Mouse (Mus musculus) intestine, embryonic 14.5 days (tissue): Measurements from ENCODE around the gene Mgrn1. TPM values are rescaled to one million over a fixed set of nuclear protein-coding genes. Genes with fewer than 3 reads are reported as not detected.

Source experiments
- ATAC-seq: fragments of 200-750 bp; cut with Nextera tagmentation; replicated peaks from 2 replicates; pipeline ENCODE4 v1.8.0; 2017; ENCODE audit warnings: low read depth, moderate number of reproducible peaks, moderate TSS enrichment, moderate library complexity; ENCODE audit not compliant: low FRiP score, low TSS enrichment
- DNase-seq: peaks from one replicate; pipeline ENCODE4 v3.0.0-alpha.2; 2018; ENCODE audit warnings: low spot score
- H3K27ac ChIP-seq: fragments of 300-500 bp; sonication (generic); 2 replicates; pipeline ENCODE4 v1.5.1; 2014; ENCODE audit warnings: low read depth, mild to moderate bottlenecking, control low read depth
- H3K27me3 ChIP-seq: fragments of 300-500 bp; sonication (generic); replicated peaks from 2 replicates; pipeline ENCODE4 v1.6.1; 2014; ENCODE audit warnings: low read length, control low read depth; ENCODE audit not compliant: control insufficient read depth, insufficient read depth
- H3K36me3 ChIP-seq: fragments of 300-500 bp; sonication (generic); 2 replicates; pipeline ENCODE4 v1.6.1; 2014; ENCODE audit warnings: low read length, control low read depth; ENCODE audit not compliant: control insufficient read depth, insufficient read depth
- H3K4me1 ChIP-seq: fragments of 300-500 bp; sonication (generic); replicated peaks from 2 replicates; pipeline ENCODE4 v1.6.1; 2014; ENCODE audit warnings: low read length, control low read depth, mixed read lengths; ENCODE audit not compliant: control insufficient read depth, insufficient read depth
- H3K4me2 ChIP-seq: fragments of 300-500 bp; sonication (generic); 2 replicates; pipeline ENCODE4 v1.6.1; 2014; ENCODE audit warnings: low read length
- H3K4me3 ChIP-seq: fragments of 300-500 bp; sonication (generic); 2 replicates; pipeline ENCODE4 v1.5.1; 2014; ENCODE audit warnings: low read depth, low read length, control low read depth, mixed read lengths
- H3K9ac ChIP-seq: fragments of 300-500 bp; sonication (generic); 2 replicates; pipeline ENCODE4 v1.6.1; 2014; ENCODE audit warnings: mild to moderate bottlenecking, low read length
- H3K9me3 ChIP-seq: fragments of 300-500 bp; sonication (generic); 2 replicates; pipeline ENCODE4 v1.6.1; 2016; ENCODE audit warnings: low read length, control low read depth; ENCODE audit not compliant: control insufficient read depth
- WGBS: fragments of 180-500 bp; shearing (Covaris S2); extraction: QIAGEN DNeasy Blood & Tissue Kit; methylation state at CpG from one replicate; pipeline ENCODE4 v1.1.7; 2014; 5-methylcytosine and 5-hydroxymethylcytosine counted together
- polyA plus RNA-seq: library from polyadenylated mRNA; unstranded; fragments of >200 nt; fragmentation: Nextera tagmentation; extraction: Ambion mirVana; gene quantifications from 2 replicates; pipeline ENCODE4 v1.2.1, GENCODE M21; 2014

Gene Mgrn1
- polyA plus RNA-seq, 1 experiment from 2014 or later = 87.6 TPM

- ATAC-seq (no peak), DNase-seq (no peak)
- Histone ChIP-seq H3K9ac (no peak overlapping the region), H3K4me2 (no peak overlapping the region), H3K36me3 (no peaks in the 10 kb centered on the region), H3K4me3 (no peak overlapping the region), H3K27ac (no peak overlapping the region), H3K9me3 (no peaks in the 10 kb centered on the region), H3K27me3 (no peaks in the 10 kb centered on the region), H3K4me1 (peaks cover 13% of the 10 kb centered on the region)
- 38% methylated on average over 5 of the region's 5 CpGs for WGBS
Measured at GRCm38 (mm10) chr16:4855046-4855650, 30.9 kb upstream of the Mgrn1 start.

DNA sequence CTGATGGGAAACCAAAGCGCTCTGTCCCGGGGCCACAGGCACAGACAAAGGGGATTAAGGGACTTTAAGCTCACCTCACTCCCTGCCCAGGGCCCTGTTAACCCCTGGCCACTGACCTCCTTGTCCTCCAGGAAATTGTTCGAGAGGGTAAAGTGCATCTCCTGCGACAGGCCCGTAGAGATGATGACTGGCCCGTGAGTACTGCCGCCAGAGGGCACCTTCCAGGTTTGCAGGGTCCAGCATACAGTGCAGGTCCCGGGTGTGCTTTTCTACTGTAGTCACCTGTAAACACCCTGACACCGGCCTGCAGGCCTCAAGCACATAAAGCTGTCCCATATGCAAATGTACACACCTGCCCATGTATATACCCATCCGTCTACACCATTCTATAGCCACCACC, 24.7 kb upstream of the Mgrn1 start:
- DNase-seq = no peak
- Histone ChIP-seq H3K9me3 (no peaks in the 10 kb centered on the region), H3K27ac (no peak overlapping the region), H3K4me1 (peaks cover 3% of the 10 kb centered on the region; the same call in 1 of the 2 replicates), H3K4me2 (no peak overlapping the region), H3K9ac (no peak overlapping the region), H3K27me3 (no peaks in the 10 kb centered on the region), H3K36me3 (no peaks in the 10 kb centered on the region), H3K4me3 (no peak overlapping the region)
- 54% methylated on average over 10 of the region's 10 CpGs for WGBS
- no peak for ATAC-seq

DNA sequence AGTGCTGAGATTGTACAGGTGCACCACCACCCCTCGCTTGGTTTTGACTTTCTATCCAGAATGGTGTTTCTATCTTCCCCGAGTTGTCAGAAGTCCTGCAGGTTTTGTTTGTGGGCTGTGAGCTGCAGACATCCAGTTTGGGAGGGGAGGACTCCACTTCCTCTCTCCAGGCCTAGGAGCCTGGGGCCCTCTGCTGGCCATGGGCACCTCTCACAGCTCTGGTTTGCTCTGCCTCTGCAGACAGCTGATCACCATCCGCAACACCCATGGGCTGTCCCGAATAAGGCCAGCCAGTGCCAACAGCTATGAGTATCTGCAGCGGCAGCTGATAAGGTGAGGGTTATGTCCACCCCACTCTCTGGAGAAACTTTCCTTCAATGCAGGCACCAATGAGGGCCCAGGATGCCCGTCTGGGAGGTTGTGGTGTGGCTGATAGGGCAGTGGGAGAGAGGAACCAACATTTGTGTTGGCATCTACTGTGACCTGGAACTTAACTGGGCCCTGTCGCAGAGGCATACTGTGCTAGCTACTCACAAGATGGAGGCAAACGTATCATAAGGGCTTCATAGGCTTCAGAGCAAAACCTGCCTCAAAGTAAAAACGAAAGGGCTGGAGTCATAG, 23.1 kb upstream of the Mgrn1 start:
- ATAC-seq (peak; percentile 70), DNase-seq (peak; percentile 70)
- 51% methylated on average over 9 of the region's 9 CpGs for WGBS
- Histone ChIP-seq H3K4me2 (no peak overlapping the region), H3K27ac (no peak overlapping the region), H3K9me3 (no peaks in the 10 kb centered on the region), H3K4me1 (peaks cover 3% of the 10 kb centered on the region; the same call in 1 of the 2 replicates), H3K36me3 (no peaks in the 10 kb centered on the region), H3K4me3 (no peak overlapping the region), H3K27me3 (no peaks in the 10 kb centered on the region), H3K9ac (no peak overlapping the region)

DNA sequence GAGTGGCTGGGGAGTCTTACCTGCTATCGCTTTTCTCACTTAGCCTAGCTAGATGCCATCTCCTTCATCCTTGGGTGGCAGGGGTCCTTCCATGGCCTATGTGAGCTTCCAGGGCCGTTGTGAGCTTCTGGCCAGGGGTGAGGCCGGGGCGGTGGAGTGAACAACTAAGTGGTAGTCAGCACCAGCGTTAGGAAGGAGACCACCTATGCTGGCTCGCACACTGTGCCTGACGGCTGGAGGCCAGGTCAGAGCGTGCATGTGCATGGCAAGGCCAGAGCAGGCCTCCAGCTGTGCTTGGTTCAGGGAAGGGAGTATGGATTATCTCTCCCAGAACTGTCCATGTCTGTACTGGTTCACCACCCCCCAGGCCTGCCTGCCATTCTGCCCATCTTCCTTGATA, 22.3 kb upstream of the Mgrn1 start:
- peaks cover 3% of the 10 kb centered on the region; the same call in 1 of the 2 replicates for H3K4me1 ChIP-seq
- no peaks in the 10 kb centered on the region for H3K27me3 ChIP-seq
- 72% methylated on average over 8 of the region's 8 CpGs for WGBS
- DNase-seq (no peak), ATAC-seq (no peak)
- no peaks in the 10 kb centered on the region for H3K9me3 ChIP-seq
- no peak overlapping the region for H3K4me2 ChIP-seq
- no peak overlapping the region for H3K27ac ChIP-seq
- 0 out of 2 replicates have a peak, but pooled peaks cover 1% of the 10 kb centered on the region for H3K36me3 ChIP-seq
- no peak overlapping the region for H3K4me3 ChIP-seq
- no peak overlapping the region for H3K9ac ChIP-seq

GRCm38 (mm10) chr16:4866101-4866695, 19.9 kb upstream of the Mgrn1 start:
- Histone ChIP-seq H3K36me3 (peaks cover 16% of the 10 kb centered on the region), H3K27me3 (no peaks in the 10 kb centered on the region), H3K9ac (no peak overlapping the region), H3K4me2 (no peak overlapping the region), H3K4me1 (peaks cover 3% of the 10 kb centered on the region; the same call in 1 of the 2 replicates), H3K4me3 (no peak overlapping the region), H3K27ac (no peak overlapping the region), H3K9me3 (no peaks in the 10 kb centered on the region)
- 54% methylated on average over 7 of the region's 7 CpGs for WGBS
- DNase-seq = no peak
- ATAC-seq = no peak

DNA sequence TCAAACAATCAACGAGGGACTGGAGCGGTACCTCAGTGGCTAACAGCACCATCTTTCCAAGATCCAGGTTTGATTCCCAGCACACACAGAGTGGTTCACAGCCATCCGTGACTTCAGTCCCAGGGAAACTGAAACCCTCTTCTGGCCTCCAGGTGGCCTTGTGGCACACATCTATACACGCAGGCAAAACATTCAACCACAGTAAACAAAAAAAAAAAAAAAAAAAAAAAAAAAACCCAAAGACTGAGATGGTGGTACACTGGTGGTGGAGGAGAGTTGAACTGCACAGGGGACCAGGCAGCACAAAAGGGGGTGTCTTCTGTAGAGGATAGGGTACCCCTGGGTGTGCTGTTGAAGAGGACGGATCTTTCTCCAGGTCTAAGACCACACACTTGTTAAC, 15.6 kb upstream of the Mgrn1 start:
- no peaks in the 10 kb centered on the region for H3K4me1 ChIP-seq
- no peaks in the 10 kb centered on the region for H3K27me3 ChIP-seq
- no peak overlapping the region for H3K4me2 ChIP-seq
- H3K36me3 ChIP-seq = peaks cover 38% of the 10 kb centered on the region
- DNase-seq (no peak), ATAC-seq (no peak)
- H3K9ac ChIP-seq = no peak overlapping the region
- no peak overlapping the region for H3K27ac ChIP-seq
- no peak overlapping the region for H3K4me3 ChIP-seq
- H3K9me3 ChIP-seq = no peaks in the 10 kb centered on the region
- 94% methylated on average over 5 of the region's 5 CpGs for WGBS

- H3K9me3 ChIP-seq = no peaks in the 10 kb centered on the region
- H3K27ac ChIP-seq = no peak overlapping the region
- H3K4me1 ChIP-seq = peaks cover 11% of the 10 kb centered on the region
- peaks cover 50% of the 10 kb centered on the region for H3K36me3 ChIP-seq
- no peak overlapping the region for H3K4me3 ChIP-seq
- 74% methylated on average over 2 of the region's 2 CpGs for WGBS
- no peak overlapping the region for H3K9ac ChIP-seq
- H3K27me3 ChIP-seq = no peaks in the 10 kb centered on the region
- H3K4me2 ChIP-seq = no peak overlapping the region
- ATAC-seq (no peak), DNase-seq (no peak)
Measured at GRCm38 (mm10) chr16:4871926-4872325, 14.1 kb upstream of the Mgrn1 start.

- H3K4me2 ChIP-seq = no peak overlapping the region
- peaks cover 35% of the 10 kb centered on the region for H3K36me3 ChIP-seq
- H3K27me3 ChIP-seq = no peaks in the 10 kb centered on the region
- no peak overlapping the region for H3K27ac ChIP-seq
- ATAC-seq = no peak
- H3K4me1 ChIP-seq = peaks cover 25% of the 10 kb centered on the region
- H3K9me3 ChIP-seq = no peaks in the 10 kb centered on the region
- H3K4me3 ChIP-seq = no peak overlapping the region
- DNase-seq = no peak
- no peak overlapping the region for H3K9ac ChIP-seq
- 84% methylated on average over 21 of the region's 23 CpGs for WGBS
Measured at GRCm38 (mm10) chr16:4875198-4876032, 10.6 kb upstream of the Mgrn1 start.
